Mouse (Mus musculus): ENCODE results near the gene Mypn. TPM values are rescaled to one million over a fixed set of nuclear protein-coding genes. Genes with fewer than 3 reads are reported as not detected.

The Mypn gene
- polyA plus RNA-seq, 1 experiment from 2014 or later = 0.21 TPM

DNA sequence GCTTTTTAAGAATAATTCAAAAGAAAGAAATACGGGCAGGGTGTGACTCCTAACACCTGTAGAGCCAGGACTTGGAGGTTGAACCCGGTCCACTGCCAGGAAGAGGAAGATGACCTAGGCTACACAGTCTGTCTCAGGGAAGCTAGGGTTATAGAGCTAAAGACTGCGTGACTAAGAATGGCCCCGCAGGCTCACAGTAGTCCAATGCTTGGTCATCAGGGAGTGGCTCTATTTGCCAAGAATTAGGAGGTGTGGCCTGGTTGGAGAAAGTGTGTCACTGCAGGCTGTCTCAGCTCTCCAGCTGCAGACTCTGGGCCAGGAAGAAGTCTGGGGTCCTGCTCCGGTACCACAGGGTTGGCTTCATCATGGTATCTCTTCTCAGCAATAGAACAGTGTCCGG is 32.9 kb upstream of the Mypn start:
- no peaks in the 10 kb centered on the region for H3K4me1 ChIP-seq
- no peak overlapping the region for H3K27ac ChIP-seq
- no peaks in the 10 kb centered on the region for H3K9me3 ChIP-seq
- no peak overlapping the region for H3K4me3 ChIP-seq
- no peak overlapping the region for H3K4me2 ChIP-seq
- H3K9ac ChIP-seq = no peak overlapping the region
- ATAC-seq (replicated peaks) = no peak
- 94% methylated on average over 6 of the region's 6 CpGs for WGBS
- no peaks in the 10 kb centered on the region for H3K27me3 ChIP-seq (replicated peaks)
- no peaks in the 10 kb centered on the region for H3K36me3 ChIP-seq (replicated peaks)

DNA sequence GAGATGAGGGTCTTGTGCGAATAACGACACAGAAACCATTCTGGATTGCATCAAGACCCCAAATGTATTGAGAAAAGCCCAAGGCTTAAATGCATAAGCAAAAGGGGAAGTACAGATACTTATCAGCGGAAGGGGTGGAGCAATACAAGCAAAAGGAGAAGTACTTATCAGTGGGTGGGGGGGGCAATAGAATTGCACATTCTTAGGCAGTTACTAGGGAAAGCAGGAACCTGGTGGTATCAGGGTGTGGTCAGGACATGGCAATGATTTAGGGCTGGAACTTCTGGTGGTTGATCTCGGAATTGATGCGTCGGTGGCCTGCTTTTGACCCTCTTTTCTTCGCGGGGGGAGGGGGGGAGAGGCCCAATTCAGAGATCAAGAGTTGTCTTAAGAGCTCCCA is 32.1 kb upstream of the Mypn start:
- Histone ChIP-seq H3K27ac (no peak overlapping the region), H3K4me2 (no peak overlapping the region), H3K4me1 (no peaks in the 10 kb centered on the region), H3K27me3 (replicated peaks) (no peaks in the 10 kb centered on the region), H3K36me3 (replicated peaks) (no peaks in the 10 kb centered on the region), H3K9me3 (no peaks in the 10 kb centered on the region), H3K4me3 (no peak overlapping the region), H3K9ac (no peak overlapping the region)
- ATAC-seq (replicated peaks) = no peak
- WGBS = 89% methylated on average over 8 of the region's 8 CpGs

DNA sequence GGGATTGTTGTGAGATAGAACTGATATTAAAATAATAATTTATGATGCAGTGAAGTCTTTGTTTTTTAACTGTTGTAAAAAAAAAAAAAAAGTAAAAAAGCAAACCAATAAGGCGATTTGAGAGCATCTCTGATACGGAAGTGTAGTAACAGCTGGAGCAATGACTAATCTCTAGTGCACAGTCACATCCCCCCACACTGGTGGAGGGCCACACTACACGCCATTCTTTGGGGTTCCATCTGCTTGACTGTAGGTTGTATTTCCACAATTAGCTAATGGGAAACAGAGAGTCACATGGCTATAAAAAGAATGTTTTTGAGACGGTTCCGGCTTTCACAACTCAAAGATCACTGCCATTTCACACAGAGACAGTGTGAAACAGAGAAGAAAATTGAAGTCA is 30.4 kb upstream of the Mypn start:
- Histone ChIP-seq H3K4me1 (no peaks in the 10 kb centered on the region), H3K27me3 (replicated peaks) (no peaks in the 10 kb centered on the region), H3K9me3 (no peaks in the 10 kb centered on the region), H3K36me3 (replicated peaks) (no peaks in the 10 kb centered on the region), H3K27ac (no peak overlapping the region), H3K4me3 (no peak overlapping the region), H3K4me2 (no peak overlapping the region), H3K9ac (no peak overlapping the region)
- 86% methylated on average over 5 of the region's 5 CpGs for WGBS
- no peak for ATAC-seq (replicated peaks)

DNA sequence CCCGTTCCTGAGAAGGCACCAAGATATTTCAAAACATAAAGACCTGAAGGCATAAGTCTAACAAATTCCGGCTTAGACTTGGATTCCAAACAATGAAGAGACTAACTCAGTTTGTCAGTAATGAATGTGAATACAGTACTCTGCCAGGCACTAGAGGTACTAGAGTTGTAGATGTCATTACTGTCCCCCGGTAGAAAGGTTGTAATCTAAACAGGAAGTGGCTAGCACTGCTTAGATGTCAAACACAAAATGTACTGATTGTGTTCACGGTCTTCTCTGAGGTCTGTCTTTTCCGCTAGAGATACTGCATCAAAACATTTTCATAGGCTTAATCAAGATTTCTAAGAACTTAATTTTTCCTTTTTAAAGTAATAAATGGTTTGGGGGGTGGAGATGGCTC is 27.9 kb upstream of the Mypn start:
- Histone ChIP-seq H3K4me3 (no peak overlapping the region), H3K4me1 (no peaks in the 10 kb centered on the region), H3K36me3 (replicated peaks) (no peaks in the 10 kb centered on the region), H3K9ac (no peak overlapping the region), H3K27me3 (replicated peaks) (no peaks in the 10 kb centered on the region), H3K9me3 (no peaks in the 10 kb centered on the region), H3K27ac (no peak overlapping the region), H3K4me2 (no peak overlapping the region)
- 87% methylated on average over 5 of the region's 5 CpGs for WGBS
- no peak for ATAC-seq (replicated peaks)

DNA sequence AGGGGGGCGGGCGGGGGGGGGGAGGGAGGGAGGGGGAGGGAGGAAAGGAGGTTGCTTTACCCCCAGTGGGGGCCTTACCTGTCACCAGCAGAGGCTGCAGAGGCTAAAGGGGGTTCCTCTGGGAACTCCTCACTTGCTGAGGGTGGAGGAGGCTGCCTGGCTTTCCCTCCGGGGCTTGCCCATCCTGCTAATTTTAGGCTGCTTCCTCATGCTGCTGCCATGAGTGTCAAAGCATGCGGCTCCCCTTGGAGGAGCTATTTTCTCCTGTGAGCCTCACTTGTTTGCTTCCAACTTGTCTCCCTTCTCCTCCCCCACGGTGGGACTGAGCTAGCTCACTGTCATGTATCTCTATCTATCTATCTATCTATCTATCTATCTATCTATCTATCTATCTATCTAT is 27.1 kb upstream of the Mypn start:
- 55% methylated on average over 3 of the region's 5 CpGs for WGBS
- Histone ChIP-seq H3K4me3 (no peak overlapping the region), H3K9ac (no peak overlapping the region), H3K27me3 (replicated peaks) (no peaks in the 10 kb centered on the region), H3K36me3 (replicated peaks) (no peaks in the 10 kb centered on the region), H3K9me3 (no peaks in the 10 kb centered on the region), H3K4me2 (no peak overlapping the region), H3K4me1 (no peaks in the 10 kb centered on the region), H3K27ac (no peak overlapping the region)
- ATAC-seq (replicated peaks) = no peak

DNA sequence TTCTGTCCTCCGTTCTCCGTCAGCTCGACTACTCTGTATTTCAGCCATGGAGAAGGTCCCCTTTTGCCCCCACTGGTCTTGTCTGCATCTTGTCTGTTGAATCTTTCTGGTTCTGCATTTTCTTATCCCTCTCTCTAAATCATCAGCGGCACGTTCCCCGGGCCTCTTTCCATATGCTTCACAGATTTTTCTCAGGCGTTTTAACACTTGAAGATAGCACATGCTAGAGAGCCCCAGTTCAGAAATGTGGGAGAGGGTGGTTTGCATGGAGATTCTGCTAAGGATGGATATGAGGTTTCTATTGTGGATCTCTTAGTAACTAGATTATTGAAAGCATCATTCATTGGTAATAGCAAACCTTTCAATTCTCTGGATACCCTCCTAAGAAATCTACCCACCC is 26.5 kb upstream of the Mypn start:
- no peak overlapping the region for H3K27ac ChIP-seq
- no peaks in the 10 kb centered on the region for H3K27me3 ChIP-seq (replicated peaks)
- H3K36me3 ChIP-seq (replicated peaks) = no peaks in the 10 kb centered on the region
- H3K9me3 ChIP-seq = no peaks in the 10 kb centered on the region
- no peak overlapping the region for H3K4me2 ChIP-seq
- no peak overlapping the region for H3K9ac ChIP-seq
- ATAC-seq (replicated peaks) = no peak
- no peak overlapping the region for H3K4me3 ChIP-seq
- 93% methylated on average over 7 of the region's 7 CpGs for WGBS
- H3K4me1 ChIP-seq = no peaks in the 10 kb centered on the region

DNA sequence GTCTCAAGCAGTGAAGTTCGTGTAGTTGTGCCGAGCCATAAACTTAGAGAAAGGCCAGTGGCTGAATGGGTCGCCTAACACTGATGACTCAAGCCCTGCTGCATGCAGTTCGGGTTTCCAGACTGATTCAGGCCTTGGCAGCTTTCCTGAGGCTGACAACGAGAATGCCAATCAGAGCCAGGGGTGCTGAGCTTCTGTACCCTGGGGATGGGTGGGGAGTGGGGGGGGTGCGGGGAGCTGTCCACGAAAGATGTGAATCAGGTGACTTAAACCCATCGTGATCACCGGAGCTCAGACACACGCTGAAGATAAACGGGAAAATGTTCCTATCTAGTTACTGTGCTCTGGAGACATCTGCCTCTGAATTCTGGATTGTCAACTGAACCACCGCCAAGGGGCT is 20.6 kb upstream of the Mypn start:
- no peak for ATAC-seq (replicated peaks)
- no peak overlapping the region for H3K4me3 ChIP-seq
- 79% methylated on average over 12 of the region's 12 CpGs for WGBS

DNA sequence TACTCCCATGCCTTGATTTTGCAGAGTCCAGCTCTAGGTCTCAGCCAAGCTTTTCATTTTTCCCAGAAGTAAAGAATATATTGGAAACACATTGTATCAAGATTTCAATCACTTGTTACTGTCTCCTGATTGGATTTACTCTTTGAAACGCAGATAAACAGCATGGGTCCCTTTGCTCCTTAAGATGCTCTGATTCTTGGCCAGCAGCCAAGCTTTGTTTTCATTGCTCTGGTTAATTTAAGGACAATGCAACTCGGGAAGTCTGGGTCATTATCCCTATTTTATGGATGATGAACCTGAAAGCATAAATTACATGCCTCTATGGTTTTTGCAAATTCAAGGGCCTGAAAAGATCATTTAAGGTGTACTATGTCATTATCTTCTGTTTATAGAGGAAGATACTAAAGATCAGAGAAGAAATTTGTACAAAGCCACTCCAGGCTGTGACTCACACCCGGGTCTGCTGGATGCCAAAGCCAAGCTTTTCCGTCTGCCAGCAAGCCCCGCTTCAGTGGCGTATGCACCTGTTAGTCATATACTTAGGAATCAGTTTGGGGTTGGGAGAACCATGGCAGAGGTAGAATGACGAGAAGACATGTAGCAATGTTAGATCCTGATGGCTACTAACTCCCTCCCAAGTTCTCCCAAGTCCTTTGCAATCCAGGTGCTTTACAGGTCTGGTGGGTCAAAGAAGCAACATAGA is 17.5 kb upstream of the Mypn start:
- ATAC-seq (replicated peaks) = no peak
- Histone ChIP-seq H3K4me2 (no peak overlapping the region), H3K4me1 (no peaks in the 10 kb centered on the region), H3K4me3 (no peak overlapping the region), H3K27ac (no peak overlapping the region), H3K27me3 (replicated peaks) (no peaks in the 10 kb centered on the region), H3K9me3 (no peaks in the 10 kb centered on the region), H3K9ac (no peak overlapping the region), H3K36me3 (replicated peaks) (no peaks in the 10 kb centered on the region)
- 51% methylated on average over 7 of the region's 7 CpGs for WGBS

More for the DNA sequence above, 20.6 kb upstream of the Mypn start:
- Histone ChIP-seq H3K9ac (no peak overlapping the region), H3K4me1 (no peaks in the 10 kb centered on the region), H3K27me3 (replicated peaks) (no peaks in the 10 kb centered on the region), H3K36me3 (replicated peaks) (no peaks in the 10 kb centered on the region), H3K27ac (no peak overlapping the region), H3K4me2 (no peak overlapping the region), H3K9me3 (no peaks in the 10 kb centered on the region)

DNA sequence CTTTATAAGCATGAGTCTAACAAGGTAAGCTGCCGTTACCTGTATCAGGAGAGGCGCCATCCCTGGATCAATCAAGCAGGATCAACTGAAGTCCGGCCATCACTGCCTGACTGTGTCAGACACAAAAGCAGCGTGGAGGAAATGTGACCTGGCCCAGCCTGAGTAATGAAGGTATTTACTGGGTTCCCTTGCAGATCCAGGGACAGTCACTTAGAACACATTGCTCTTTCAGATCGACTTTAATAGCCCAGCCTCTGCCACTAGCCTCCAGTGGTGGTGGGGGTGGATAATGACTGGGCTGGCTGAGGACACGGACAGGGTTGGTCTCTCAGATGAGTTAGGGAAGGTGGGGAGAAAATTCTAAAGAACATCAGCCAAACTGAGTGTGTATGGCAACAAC is 5.1 kb upstream of the Mypn start:
- no peaks in the 10 kb centered on the region for H3K4me1 ChIP-seq
- H3K27me3 ChIP-seq (replicated peaks) = no peaks in the 10 kb centered on the region
- no peak for ATAC-seq (replicated peaks)
- H3K4me2 ChIP-seq = no peak overlapping the region
- no peak overlapping the region for H3K27ac ChIP-seq
- no peak overlapping the region for H3K4me3 ChIP-seq
- no peaks in the 10 kb centered on the region for H3K9me3 ChIP-seq
- H3K36me3 ChIP-seq (replicated peaks) = no peaks in the 10 kb centered on the region
- H3K9ac ChIP-seq = no peak overlapping the region
- 61% methylated on average over 6 of the region's 6 CpGs for WGBS

DNA sequence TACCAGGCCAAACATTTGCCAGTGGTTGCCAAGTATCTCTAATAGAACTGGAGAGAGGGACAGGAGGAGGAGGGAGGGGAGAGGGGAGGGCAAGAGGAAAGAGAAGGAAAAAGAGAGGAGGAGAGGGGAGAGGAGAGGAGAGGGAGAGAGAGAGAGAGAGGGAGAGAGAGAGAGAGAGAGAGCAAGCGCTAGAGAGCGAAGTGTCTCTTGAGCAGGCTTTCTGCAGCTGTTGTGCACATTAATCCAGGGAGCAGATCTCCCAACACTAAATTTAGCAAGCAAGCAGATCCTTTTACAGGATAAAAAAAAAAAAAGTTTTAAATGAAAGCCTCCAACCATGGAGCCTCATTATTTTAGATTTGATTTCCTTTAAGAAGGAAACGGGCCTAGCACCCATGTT is 750 bp downstream of the Mypn start:
- WGBS = 70% methylated on average over 3 of the region's 3 CpGs
- no peak for ATAC-seq (replicated peaks)

DNA sequence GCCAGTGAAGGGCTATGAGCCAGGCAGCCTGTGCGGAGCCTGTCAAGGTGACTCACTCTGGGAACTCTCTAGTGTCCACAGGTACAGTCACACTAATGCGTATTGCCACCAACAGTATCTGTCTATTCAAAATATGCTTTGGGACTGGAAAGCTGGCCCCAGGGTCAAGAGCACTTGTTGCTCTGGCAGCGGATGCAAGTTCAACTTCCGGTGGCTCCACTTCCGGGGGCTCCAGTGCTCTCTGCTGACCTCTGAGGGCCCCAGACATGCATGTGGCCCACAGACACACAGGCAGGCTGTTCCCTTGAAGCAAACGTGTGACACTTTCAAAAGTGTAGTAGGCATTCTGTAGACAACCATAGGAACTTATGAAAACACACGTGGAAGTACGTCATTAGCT is 2.2 kb downstream of the Mypn start:
- H3K9ac ChIP-seq = no peak overlapping the region
- no peak for ATAC-seq (replicated peaks)
- no peaks in the 10 kb centered on the region for H3K4me1 ChIP-seq
- H3K4me3 ChIP-seq = no peak overlapping the region
- H3K36me3 ChIP-seq (replicated peaks) = no peaks in the 10 kb centered on the region
- WGBS = 83% methylated on average over 8 of the region's 8 CpGs
- H3K27me3 ChIP-seq (replicated peaks) = no peaks in the 10 kb centered on the region
- no peak overlapping the region for H3K27ac ChIP-seq
- no peak overlapping the region for H3K4me2 ChIP-seq
- no peaks in the 10 kb centered on the region for H3K9me3 ChIP-seq

More for the DNA sequence above, 750 bp downstream of the Mypn start:
- Histone ChIP-seq H3K4me2 (no peak overlapping the region), H3K4me1 (no peaks in the 10 kb centered on the region), H3K36me3 (replicated peaks) (no peaks in the 10 kb centered on the region), H3K9ac (no peak overlapping the region), H3K4me3 (no peak overlapping the region), H3K9me3 (no peaks in the 10 kb centered on the region), H3K27me3 (replicated peaks) (no peaks in the 10 kb centered on the region), H3K27ac (no peak overlapping the region)

DNA sequence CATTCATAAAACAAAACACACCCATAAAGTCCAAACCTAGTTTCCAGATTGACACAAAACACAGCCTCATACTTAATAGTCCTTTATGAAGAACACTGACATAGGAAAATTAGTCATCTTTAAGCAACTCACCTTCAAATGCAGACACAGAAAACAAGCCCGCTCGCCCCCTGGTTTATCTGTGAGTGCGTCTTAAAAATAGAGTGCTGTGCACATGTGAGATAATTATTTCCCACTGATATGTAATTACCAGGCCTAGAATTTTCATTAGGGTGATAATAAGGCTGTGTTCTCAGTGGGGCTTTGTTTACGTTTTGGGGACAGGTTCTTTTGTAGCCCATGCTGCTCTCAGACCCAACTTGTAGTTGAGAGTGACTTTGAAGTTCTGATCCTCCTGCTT is 4.7 kb downstream of the Mypn start:
- Histone ChIP-seq H3K4me3 (no peak overlapping the region), H3K9ac (no peak overlapping the region), H3K27me3 (replicated peaks) (no peaks in the 10 kb centered on the region), H3K4me1 (no peaks in the 10 kb centered on the region), H3K27ac (no peak overlapping the region), H3K4me2 (no peak overlapping the region), H3K36me3 (replicated peaks) (no peaks in the 10 kb centered on the region), H3K9me3 (no peaks in the 10 kb centered on the region)
- no peak for ATAC-seq (replicated peaks)
- WGBS = 85% methylated on average over 4 of the region's 4 CpGs

DNA sequence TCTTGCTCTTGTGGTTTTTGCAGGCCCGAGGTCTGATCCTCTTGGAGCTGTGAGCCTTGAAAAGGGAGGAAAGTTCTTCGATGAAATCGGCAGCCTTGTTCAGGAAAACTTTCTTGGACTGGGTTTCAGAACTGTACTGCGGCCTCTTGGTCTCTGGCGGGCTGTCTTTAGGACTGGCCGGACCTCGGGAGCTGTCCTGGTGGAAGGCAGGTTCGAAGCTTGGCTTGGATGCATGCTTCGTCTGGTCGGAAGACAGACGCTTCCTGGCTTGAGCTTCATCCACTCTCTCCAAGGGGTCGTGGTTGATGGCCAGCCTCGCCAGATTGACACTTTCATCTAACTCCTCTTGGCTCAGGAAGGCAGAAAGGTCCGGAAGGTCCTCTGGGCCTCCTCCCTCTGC is 11.0 kb downstream of the Mypn start:
- no peaks in the 10 kb centered on the region for H3K27me3 ChIP-seq (replicated peaks)
- no peaks in the 10 kb centered on the region for H3K9me3 ChIP-seq
- H3K36me3 ChIP-seq (replicated peaks) = no peaks in the 10 kb centered on the region
- H3K4me1 ChIP-seq = no peaks in the 10 kb centered on the region
- no peak overlapping the region for H3K9ac ChIP-seq
- no peak overlapping the region for H3K27ac ChIP-seq
- 84% methylated on average over 14 of the region's 14 CpGs for WGBS
- no peak for ATAC-seq (replicated peaks)
- H3K4me3 ChIP-seq = no peak overlapping the region
- H3K4me2 ChIP-seq = no peak overlapping the region
